Mouse (Mus musculus) midbrain, embryonic 12.5 days (tissue): ENCODE data around the gene Ufsp1. TPM values are rescaled to one million over a fixed set of nuclear protein-coding genes. Genes with fewer than 3 reads are reported as not detected.

Experiments used
- ATAC-seq: fragments of 200-750 bp; cut with Nextera tagmentation; 2 replicates; pipeline ENCODE4 v1.8.0; 2017; ENCODE audit warnings: low read depth, moderate TSS enrichment, moderate library complexity; ENCODE audit not compliant: low FRiP score
- H3K27ac ChIP-seq: fragments of 300-500 bp; sonication (generic); replicated peaks from 2 replicates; pipeline ENCODE4 v1.5.1; 2016; ENCODE audit warnings: mild to moderate bottlenecking
- H3K27me3 ChIP-seq: fragments of 300-500 bp; sonication (generic); 2 replicates; pipeline ENCODE4 v1.6.1; 2016; ENCODE audit warnings: mild to moderate bottlenecking
- H3K36me3 ChIP-seq: fragments of 300-500 bp; sonication (generic); 2 replicates; pipeline ENCODE4 v1.6.1; 2016
- H3K4me1 ChIP-seq: fragments of 300-500 bp; sonication (generic); 2 replicates; pipeline ENCODE4 v1.6.1; 2016
- H3K4me2 ChIP-seq: fragments of 300-500 bp; sonication (generic); replicated peaks from 2 replicates; pipeline ENCODE4 v1.6.1; 2016; ENCODE audit warnings: mild to moderate bottlenecking, moderate library complexity
- H3K4me3 ChIP-seq: fragments of 300-500 bp; sonication (generic); 2 replicates; pipeline ENCODE4 v1.5.1; 2016; ENCODE audit warnings: mild to moderate bottlenecking
- H3K9ac ChIP-seq: fragments of 300-500 bp; sonication (generic); replicated peaks from 2 replicates; pipeline ENCODE4 v1.6.1; 2016; ENCODE audit warnings: mild to moderate bottlenecking, moderate library complexity
- H3K9me3 ChIP-seq: fragments of 300-500 bp; sonication (generic); 2 replicates; pipeline ENCODE4 v1.6.1; 2016; ENCODE audit warnings: mild to moderate bottlenecking
- WGBS: fragments of 180-500 bp; shearing (Covaris S2); methylation state at CpG from one replicate; pipeline ENCODE4 v1.1.7; 2016; 5-methylcytosine and 5-hydroxymethylcytosine counted together
- polyA plus RNA-seq: library from polyadenylated mRNA; unstranded; fragments of >200 nt; fragmentation: Nextera tagmentation; extraction: Ambion mirVana; gene quantifications from 2 replicates; pipeline ENCODE4 v1.2.1, GENCODE M21; 2016

The Ufsp1 gene
- polyA plus RNA-seq, 1 experiment from 2014 or later = 8.0 TPM

DNA sequence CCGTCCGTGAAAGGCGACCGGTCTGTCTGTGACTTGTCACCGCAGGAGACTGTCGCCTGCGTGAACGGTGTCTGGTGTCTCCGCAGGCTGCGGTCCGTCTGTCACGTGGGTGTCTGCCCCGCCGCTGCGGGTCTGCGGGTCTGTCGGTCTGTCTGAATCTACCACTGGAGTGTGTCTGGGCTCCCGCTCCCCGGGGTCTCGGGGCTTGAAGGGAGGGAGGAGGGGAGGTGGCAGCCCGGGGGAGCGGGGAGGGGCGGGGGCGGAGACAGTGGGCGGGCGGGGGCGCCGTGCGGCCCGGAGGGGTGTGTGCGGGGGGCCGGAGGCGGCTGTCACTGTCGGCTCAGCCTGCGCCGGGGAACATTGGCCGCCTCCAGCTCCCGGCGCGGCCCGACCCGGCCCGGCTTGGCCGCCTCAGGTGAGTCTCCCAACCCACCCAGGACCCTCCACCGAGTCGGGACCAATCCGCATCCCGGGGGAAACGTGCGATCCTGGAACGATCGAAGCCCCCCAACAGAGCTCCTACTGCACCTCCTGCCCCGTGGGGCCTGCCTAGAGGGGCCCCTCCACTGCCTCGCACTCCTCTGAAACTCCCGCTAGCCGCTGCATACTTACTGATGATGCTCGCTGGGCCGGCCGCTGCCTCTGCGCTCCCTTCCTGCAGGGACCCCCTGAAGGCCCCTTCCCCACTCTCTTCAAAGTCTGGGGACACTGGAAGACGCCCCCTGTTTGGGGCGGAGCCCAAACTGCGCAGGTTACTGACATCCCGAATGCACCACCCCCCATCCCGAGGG, 6.3 kb upstream of the Ufsp1 start:
- Histone ChIP-seq H3K4me2 (peak overlapping the region; percentile 95), H3K4me1 (peaks cover 40% of the 10 kb centered on the region), H3K36me3 (no peaks in the 10 kb centered on the region), H3K4me3 (peak overlapping the region; percentile 49), H3K9ac (peak overlapping the region; percentile 59), H3K27ac (peak overlapping the region; percentile 42; the same call in 1 of the 2 replicates), H3K27me3 (peaks cover 61% of the 10 kb centered on the region), H3K9me3 (no peaks in the 10 kb centered on the region)
- under 1% methylated on average over 61 of the region's 65 CpGs for WGBS
- ATAC-seq = no peak

GRCm38 (mm10) chr5:137288999-137289470, 5.4 kb upstream of the Ufsp1 start:
- H3K4me1 ChIP-seq = peaks cover 48% of the 10 kb centered on the region
- H3K27ac ChIP-seq = no peak overlapping the region
- peak overlapping the region; percentile 49 for H3K4me3 ChIP-seq
- no peak for ATAC-seq
- WGBS = 2% methylated on average over 25 of the region's 25 CpGs
- H3K4me2 ChIP-seq = peak overlapping the region; percentile 95
- H3K27me3 ChIP-seq = peaks cover 61% of the 10 kb centered on the region
- no peaks in the 10 kb centered on the region for H3K9me3 ChIP-seq
- peak overlapping the region; percentile 59; the same call in 1 of the 2 replicates for H3K9ac ChIP-seq
- no peaks in the 10 kb centered on the region for H3K36me3 ChIP-seq

- WGBS = 55% methylated on average over 13 of the region's 13 CpGs
- peaks cover 61% of the 10 kb centered on the region for H3K27me3 ChIP-seq
- ATAC-seq = no peak
- no peaks in the 10 kb centered on the region for H3K9me3 ChIP-seq
- peak overlapping the region; percentile 95 for H3K4me2 ChIP-seq
- peaks cover 53% of the 10 kb centered on the region for H3K4me1 ChIP-seq
- no peak overlapping the region for H3K9ac ChIP-seq
- no peak overlapping the region for H3K27ac ChIP-seq
- H3K36me3 ChIP-seq = no peaks in the 10 kb centered on the region
- no peak overlapping the region for H3K4me3 ChIP-seq
These were observed 4.7 kb upstream of the Ufsp1 start for GRCm38 (mm10) chr5:137289591-137290365.

GRCm38 (mm10) chr5:137290677-137291076, 3.8 kb upstream of the Ufsp1 start:
- peaks cover 60% of the 10 kb centered on the region for H3K4me1 ChIP-seq

DNA sequence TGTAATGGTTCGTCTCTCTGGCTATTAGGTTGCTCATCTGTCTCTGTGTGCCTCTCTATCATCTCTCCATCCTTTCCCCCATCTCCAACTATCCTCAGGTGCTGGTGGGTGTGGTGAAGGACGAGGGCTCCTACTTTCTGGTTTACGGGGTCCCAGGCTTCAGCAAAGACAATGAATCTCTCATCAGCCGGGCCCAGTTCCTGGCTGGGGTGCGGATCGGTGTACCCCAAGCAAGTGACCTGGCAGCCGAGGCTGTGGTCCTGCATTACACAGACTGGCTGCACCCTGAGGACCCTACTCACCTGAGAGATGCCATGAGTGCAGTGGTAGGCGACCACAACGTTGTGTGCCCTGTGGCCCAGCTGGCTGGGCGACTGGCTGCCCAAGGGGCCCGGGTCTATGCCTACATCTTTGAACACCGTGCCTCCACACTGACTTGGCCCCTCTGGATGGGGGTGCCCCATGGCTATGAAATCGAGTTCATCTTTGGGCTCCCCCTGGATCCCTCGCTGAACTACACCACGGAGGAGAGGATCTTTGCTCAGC, 3.0 kb upstream of the Ufsp1 start:
- Histone ChIP-seq H3K36me3 (peaks cover 16% of the 10 kb centered on the region), H3K4me1 (peaks cover 58% of the 10 kb centered on the region), H3K4me2 (0 out of 2 replicates have a peak overlapping the region, but pooled peaks have one; percentile 3), H3K27me3 (peaks cover 61% of the 10 kb centered on the region), H3K9ac (no peak overlapping the region), H3K27ac (no peak overlapping the region), H3K9me3 (no peaks in the 10 kb centered on the region), H3K4me3 (no peak overlapping the region)
- 82% methylated on average over 15 of the region's 15 CpGs for WGBS
- ATAC-seq = no peak

More at GRCm38 (mm10) chr5:137290677-137291076, 3.8 kb upstream of the Ufsp1 start:
- Histone ChIP-seq H3K27ac (no peak overlapping the region), H3K27me3 (peaks cover 61% of the 10 kb centered on the region), H3K9me3 (no peaks in the 10 kb centered on the region), H3K9ac (no peak overlapping the region), H3K4me2 (0 out of 2 replicates have a peak overlapping the region, but pooled peaks have one; percentile 3), H3K36me3 (peaks cover 8% of the 10 kb centered on the region), H3K4me3 (no peak overlapping the region)
- 21% methylated on average over 15 of the region's 15 CpGs for WGBS
- ATAC-seq = no peak

GRCm38 (mm10) chr5:137293282-137293681, 1.1 kb upstream of the Ufsp1 start:
- 0% methylated on average over 14 of the region's 15 CpGs for WGBS
- H3K27me3 ChIP-seq = peaks cover 46% of the 10 kb centered on the region
- 0 out of 2 replicates have a peak, but pooled peaks have one; percentile 20 for ATAC-seq

GRCm38 (mm10) chr5:137294744-137295093, 290 bp downstream of the Ufsp1 start:
- Histone ChIP-seq H3K4me1 (peaks cover 27% of the 10 kb centered on the region), H3K36me3 (peaks cover 48% of the 10 kb centered on the region), H3K9ac (peak overlapping the region; percentile 77), H3K4me2 (peak overlapping the region; percentile 100), H3K4me3 (peak overlapping the region; percentile 59), H3K27me3 (peaks cover 32% of the 10 kb centered on the region), H3K9me3 (no peaks in the 10 kb centered on the region), H3K27ac (peak overlapping the region; percentile 86)
- 7% methylated on average over 18 of the region's 18 CpGs for WGBS
- peak; percentile 74 for ATAC-seq

More at GRCm38 (mm10) chr5:137293282-137293681, 1.1 kb upstream of the Ufsp1 start:
- Histone ChIP-seq H3K9ac (peak overlapping the region; percentile 87), H3K27ac (peak overlapping the region; percentile 86; the same call in 1 of the 2 replicates), H3K36me3 (peaks cover 34% of the 10 kb centered on the region), H3K4me2 (peak overlapping the region; percentile 100), H3K4me1 (peaks cover 40% of the 10 kb centered on the region), H3K4me3 (peak overlapping the region; percentile 59), H3K9me3 (no peaks in the 10 kb centered on the region)

DNA sequence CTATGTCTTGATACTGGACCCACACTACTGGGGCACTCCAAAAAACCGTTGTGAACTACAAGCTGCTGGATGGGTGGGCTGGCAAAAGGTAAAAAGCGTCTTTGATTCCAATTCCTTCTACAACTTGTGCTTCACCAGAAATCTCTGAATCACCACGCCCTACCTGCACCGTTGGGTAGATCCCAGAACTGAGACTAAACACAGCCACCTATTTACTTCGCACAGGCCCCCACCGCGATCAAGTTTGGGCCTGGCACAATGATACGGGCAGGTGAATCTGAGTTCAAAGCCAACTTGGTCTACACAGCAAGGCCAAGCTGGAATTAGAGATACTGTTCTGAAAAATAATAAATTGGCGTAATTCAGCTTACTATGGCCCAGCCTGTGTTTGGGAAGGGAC, 867 bp downstream of the Ufsp1 start:
- WGBS = 81% methylated on average over 9 of the region's 9 CpGs
- Histone ChIP-seq H3K4me1 (peaks cover 24% of the 10 kb centered on the region), H3K36me3 (peaks cover 54% of the 10 kb centered on the region), H3K4me3 (peak overlapping the region; percentile 59), H3K9ac (peak overlapping the region; percentile 77), H3K4me2 (peak overlapping the region; percentile 100), H3K27me3 (peaks cover 26% of the 10 kb centered on the region), H3K27ac (peak overlapping the region; percentile 86), H3K9me3 (no peaks in the 10 kb centered on the region)
- no peak for ATAC-seq

- ATAC-seq = no peak
- H3K27me3 ChIP-seq = peaks cover 22% of the 10 kb centered on the region
- H3K36me3 ChIP-seq = peaks cover 58% of the 10 kb centered on the region
- H3K4me3 ChIP-seq = no peak overlapping the region
- H3K4me1 ChIP-seq = peaks cover 24% of the 10 kb centered on the region
- 95% methylated on average over 15 of the region's 15 CpGs for WGBS
- H3K9ac ChIP-seq = no peak overlapping the region
- H3K27ac ChIP-seq = no peak overlapping the region
- H3K9me3 ChIP-seq = no peaks in the 10 kb centered on the region
- no peak overlapping the region for H3K4me2 ChIP-seq
These were observed 1.3 kb downstream of the Ufsp1 start for GRCm38 (mm10) chr5:137295712-137296111.

DNA sequence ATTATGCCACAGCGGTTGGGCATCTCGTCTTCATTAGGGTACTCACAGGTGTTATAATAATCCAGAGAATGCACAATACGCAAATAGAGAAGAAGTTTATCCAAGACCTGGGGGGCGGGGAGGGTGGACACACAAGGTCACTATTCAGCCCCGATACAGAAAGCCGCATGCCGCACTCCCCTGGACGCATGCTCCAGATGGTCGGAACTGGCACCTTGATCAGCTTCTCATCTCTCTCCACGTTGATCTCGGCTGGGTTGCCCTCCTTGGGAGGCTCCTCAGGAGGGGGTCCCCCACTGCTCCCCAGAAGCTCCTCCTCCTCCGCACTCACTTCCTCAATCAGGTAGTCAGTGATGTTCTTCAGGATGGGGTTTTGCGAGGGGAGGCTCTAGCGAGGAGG, 2.7 kb downstream of the Ufsp1 start:
- no peak for ATAC-seq
- Histone ChIP-seq H3K27me3 (peaks cover 8% of the 10 kb centered on the region), H3K27ac (no peak overlapping the region), H3K36me3 (peaks cover 72% of the 10 kb centered on the region), H3K9me3 (no peaks in the 10 kb centered on the region), H3K4me2 (no peak overlapping the region), H3K4me3 (no peak overlapping the region), H3K4me1 (peaks cover 24% of the 10 kb centered on the region), H3K9ac (no peak overlapping the region)
- WGBS = 94% methylated on average over 14 of the region's 14 CpGs

DNA sequence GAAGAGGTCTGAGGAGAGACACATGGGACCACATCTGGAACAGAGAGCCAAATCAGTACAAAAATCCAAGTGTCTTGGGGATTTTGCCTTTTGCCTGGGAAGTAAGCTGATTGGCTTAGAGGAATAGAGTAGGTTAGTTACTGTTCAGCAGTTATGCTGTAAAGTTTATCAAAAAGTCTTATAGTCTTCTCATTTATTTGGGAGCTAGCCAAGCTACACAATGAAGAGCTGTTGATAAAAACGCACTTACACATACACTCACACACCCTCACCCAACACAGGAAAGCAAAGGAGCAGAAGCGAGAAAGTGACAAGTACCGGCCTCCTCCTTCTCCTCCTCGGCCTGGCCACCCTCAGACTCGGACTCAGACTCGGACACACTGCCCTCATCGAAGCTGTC, 4.8 kb downstream of the Ufsp1 start:
- no peak for ATAC-seq
- H3K9ac ChIP-seq = no peak overlapping the region; the same call in 1 of the 2 replicates
- no peak overlapping the region for H3K4me2 ChIP-seq
- H3K36me3 ChIP-seq = peaks cover 93% of the 10 kb centered on the region
- H3K9me3 ChIP-seq = no peaks in the 10 kb centered on the region
- H3K27ac ChIP-seq = no peak overlapping the region
- no peak overlapping the region for H3K4me3 ChIP-seq
- 90% methylated on average over 7 of the region's 7 CpGs for WGBS
- no peaks in the 10 kb centered on the region for H3K27me3 ChIP-seq
- H3K4me1 ChIP-seq = peaks cover 16% of the 10 kb centered on the region
